Mouse (Mus musculus) CD4-positive, CD25-positive, alpha-beta regulatory T cell, adult 9 weeks (primary cell): ENCODE results near the gene Pxn. TPM values are rescaled to one million over a fixed set of nuclear protein-coding genes. Genes with fewer than 3 reads are reported as not detected.

Experiments used
- polyA plus RNA-seq: library from polyadenylated mRNA; unstranded; fragments of 100-300 nt; shearing (Covaris generic); gene quantifications from one replicate; pipeline ENCODE4 v1.2.1, GENCODE M21; 2017

The Pxn gene
- polyA plus RNA-seq, result 51.4 TPM

DNA sequence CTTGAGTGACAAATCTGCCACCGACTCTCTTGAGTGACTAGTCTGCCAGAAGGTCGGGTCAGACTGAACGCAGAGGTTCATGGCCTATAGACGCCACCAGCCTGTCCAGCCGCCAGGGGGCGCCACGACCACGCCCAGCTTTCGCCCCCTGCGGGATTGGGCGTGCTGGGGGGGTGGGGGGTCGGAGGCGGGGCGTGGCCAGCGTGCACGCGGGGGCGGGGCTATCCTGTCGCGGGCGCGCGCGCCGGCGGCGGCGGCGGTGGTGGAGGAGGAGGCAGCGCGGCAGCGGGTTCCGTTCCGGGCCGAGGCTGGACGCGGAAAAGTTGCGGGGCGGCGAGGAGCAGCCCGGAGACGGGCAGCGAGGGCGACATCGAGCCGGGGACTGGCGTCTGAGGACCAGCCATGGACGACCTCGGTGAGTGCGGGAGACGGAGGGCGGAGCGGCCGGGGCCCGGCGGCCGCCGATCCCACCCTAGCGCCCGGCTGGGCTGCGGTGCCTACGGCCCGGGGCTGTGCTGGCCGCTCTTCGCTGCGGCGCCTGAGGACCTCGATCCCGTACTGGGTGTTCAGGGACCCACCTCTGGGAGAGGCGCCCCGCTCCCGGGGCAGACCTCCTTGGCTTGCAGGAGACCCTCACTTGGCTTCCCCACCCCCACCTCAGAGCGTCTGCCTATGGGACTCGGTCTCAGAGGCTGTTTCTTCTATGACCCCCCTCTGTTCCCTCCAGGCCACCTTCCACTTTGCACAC lies at the start of gene Pxn:
Gene Pxn (plus strand): TSS at position 223 of the 748 bp plus-strand sequence.

DNA sequence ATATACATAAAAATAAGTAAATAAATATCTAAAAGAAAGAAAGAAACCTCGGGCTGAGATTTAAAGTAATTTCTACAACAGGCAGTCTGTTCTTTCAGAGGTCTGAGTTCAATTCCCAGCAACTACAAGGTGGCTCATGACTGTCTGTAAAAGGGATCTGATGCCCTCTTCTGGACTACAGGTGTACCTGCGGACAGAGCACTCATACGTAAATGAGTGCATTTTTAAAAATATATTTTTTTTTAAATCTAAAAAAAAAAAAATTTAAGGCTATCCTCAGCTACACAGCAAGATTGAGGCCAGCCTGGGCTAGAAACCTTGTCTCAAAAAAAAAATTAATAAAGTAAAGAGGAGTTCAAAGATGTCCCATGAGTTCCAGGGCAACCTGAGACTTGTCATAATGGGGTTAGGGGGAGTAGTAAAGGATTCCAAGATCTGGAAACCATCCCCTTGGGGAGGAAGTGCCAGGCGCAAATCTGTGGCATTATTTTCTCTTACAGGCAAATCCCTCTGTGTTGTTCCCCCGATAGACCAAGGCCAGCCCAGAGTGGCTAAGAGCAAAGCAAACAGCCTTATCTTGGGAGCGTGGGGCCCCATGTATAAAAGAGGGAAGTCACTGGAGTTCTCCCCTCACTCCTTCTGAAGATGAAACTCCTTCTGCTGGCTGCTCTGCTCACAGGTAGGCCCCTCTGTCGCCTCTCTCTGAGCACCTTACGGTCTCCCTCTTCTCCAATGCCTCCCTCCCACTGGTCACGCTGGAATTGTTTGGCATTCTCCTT lies 40.6 kb upstream of the Pxn start, which contains the start of gene Pla2g1b:
Gene Pla2g1b (plus strand): TSS at position 621 of the 779 bp plus-strand sequence.

DNA sequence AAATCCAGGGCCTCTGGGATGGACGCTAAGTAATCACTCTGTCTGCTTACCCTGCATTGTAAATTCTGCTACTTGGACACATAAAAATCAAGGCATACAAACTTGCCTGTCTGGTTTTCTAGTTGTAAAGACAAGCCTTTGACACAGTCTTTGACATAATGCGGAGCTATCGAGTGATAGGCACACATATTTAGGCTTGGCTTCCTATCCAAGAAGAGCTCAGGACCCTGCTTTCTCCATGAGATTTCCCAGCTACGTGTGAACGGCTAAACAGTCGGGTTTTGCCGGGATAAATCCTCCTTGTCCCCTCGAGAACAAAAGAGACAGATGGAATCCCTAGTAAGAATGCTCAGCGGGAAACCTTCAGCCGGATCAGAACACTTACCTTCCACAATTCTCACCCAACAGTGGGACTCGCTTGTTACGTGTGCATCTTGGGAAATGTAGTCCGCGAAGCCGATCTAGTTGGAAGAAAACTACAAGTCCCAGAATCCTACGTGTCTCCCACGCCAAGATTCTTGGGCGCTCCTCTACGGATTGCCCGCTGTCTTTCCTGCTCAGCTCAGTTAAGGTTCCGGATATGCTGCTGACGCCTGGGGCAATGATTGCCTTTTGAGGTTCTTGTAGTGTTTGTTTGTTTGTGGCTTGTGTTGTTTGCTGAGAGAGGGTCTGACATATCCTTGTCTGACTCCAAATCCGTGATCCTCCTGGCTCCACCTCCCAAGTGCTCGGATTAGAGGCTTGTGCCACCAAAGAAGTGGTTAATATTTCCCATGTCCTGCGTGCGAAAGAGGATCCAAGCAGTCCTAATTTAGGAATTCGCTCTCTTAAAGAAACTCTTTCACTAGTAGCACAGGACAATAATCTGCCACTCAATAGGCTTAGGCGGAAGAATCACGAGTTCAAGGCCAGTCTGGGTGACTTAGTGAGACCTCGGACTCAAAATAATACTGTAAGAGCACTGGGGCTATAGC lies 22.2 kb upstream of the Pxn start, which contains the start of gene Sirt4:
Gene Sirt4 (minus strand): TSS at position 779 of the 974 bp plus-strand sequence.

DNA sequence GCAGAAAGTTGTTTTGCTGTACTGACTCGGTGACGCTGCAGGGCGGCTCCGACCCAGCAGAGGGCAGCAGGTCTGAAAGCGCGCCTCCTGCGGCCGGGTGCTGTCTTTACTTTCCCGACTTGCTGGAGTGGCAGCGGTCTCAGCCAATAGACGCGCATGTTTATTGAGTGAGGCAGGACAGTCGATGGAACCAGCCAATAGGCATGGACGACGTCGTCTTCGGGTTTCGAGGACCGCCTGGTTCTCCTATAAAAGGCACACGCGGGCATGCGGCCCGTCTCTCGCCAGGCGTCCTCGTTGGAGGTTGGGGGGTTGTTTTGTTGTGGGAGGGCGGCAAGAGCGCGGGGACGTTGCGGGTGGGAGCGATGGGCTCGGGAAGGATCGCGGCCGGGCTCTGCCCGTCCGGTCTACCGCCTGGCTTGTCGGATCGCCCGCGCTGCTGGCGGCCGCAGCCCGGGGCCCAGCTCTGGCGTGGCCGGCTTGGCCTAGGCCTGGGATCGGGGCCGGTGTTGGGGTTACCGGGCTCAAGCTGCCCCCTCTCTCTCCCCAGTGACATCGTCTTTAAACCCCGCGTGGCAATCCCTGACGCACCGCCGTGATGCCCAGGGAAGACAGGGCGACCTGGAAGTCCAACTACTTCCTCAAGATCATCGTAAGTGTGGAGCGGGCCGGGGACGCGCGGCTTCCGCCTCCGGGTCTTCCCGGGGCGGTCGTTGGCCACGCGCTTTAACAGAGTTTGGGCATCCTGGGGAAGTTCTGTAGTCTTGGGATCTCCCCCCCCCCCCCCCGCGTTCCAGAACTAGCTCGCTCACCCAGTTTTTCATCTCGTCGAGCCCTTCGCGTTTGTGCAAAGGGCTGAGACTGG lies 53.0 kb downstream of the Pxn start, which contains the start of gene Rplp0:
Gene Rplp0 (plus strand): TSS at position 231 of the 865 bp plus-strand sequence.

DNA sequence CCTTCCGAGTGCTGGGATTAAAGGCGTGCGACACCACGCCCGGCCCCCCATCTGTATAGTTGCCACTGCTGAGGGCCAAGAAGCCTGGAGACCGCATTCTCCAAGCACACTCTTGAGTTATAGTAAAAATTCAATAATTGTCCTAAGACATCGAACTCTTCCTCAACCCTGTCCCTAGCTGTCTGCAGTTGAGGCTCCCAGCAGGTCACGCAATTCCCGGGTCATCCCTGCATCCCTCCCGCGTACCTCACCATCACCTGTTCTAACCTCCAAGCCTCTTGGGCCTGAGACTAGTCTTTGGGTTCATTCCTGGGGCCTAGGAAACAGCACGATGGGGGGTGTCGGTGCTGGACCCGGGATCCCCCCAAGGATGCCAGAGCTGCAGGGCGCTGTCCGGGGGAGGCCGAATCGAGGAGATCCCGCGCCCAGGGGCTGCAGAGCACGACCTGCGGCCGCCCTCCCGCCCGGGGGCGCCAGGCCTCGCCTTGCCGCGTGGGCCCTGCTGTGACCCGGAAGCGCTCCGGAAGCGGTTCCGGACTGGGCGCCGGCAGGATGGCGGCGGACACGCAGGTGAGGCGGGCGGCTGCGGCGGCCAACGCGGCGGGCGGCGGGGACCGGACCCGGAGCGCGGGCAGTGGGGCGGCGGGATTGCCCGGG lies 58.4 kb downstream of the Pxn start, which contains the start of gene Gcn1l1:
Gene Gcn1l1 (plus strand): TSS at position 518 of the 657 bp plus-strand sequence.

Other genes starting within 250 kb of the Pxn start
- 16.4 TPM for gene Rnf10, start 233.8 kb upstream of the Pxn start, polyA plus RNA-seq
- gene Coq5, start 227.0 kb upstream of the Pxn start, polyA plus RNA-seq, result 50.7 TPM
- 581 TPM for gene Dynll1, start 205.7 kb upstream of the Pxn start, polyA plus RNA-seq
- gene Srsf9, start 179.5 kb upstream of the Pxn start, polyA plus RNA-seq, result 11.6 TPM
- gene Gatc, start 165.5 kb upstream of the Pxn start, polyA plus RNA-seq, result 18.8 TPM
- gene Triap1, start 165.5 kb upstream of the Pxn start, polyA plus RNA-seq, result 67.5 TPM
- 572 TPM for gene Cox6a1, start 157.7 kb upstream of the Pxn start, polyA plus RNA-seq
- gene Msi1, start 77.1 kb upstream of the Pxn start, polyA plus RNA-seq, result not detected
- gene Pla2g1b, start 40.4 kb upstream of the Pxn start, polyA plus RNA-seq, result not detected
- 22.0 TPM for gene Sirt4, start 22.0 kb upstream of the Pxn start, polyA plus RNA-seq
- gene Rplp0, start 52.8 kb downstream of the Pxn start, polyA plus RNA-seq, result 2,605 TPM
- 45.1 TPM for gene Gcn1l1, start 58.6 kb downstream of the Pxn start, polyA plus RNA-seq
- 5.0 TPM for gene Rab35, start 125.2 kb downstream of the Pxn start, polyA plus RNA-seq
- 15.0 TPM for gene Bicdl1, start 224.9 kb downstream of the Pxn start, polyA plus RNA-seq